In the genomic region with DNA sequence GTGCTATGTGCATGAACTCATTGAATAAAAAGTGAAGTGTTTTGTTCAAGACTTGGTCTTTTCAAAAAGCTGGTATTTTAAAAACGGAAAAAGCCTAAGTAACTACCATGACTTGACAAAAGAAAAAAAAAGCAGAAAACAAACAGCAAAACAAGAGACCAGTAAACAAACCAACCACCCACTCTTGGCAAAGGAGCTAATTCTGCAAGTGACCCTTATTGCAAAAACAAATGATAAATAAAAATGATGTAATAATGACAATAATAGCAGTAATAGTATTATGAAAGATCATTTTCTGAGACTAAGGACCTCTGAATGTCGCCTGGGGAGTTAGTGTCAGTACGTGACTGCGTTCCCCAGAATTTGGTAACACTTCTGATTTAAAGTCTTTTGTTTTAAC, we compare ENCODE assay signal across 8 mouse cellular contexts. TPM values are rescaled to one million over a fixed set of nuclear protein-coding genes. Genes with fewer than 3 reads are reported as not detected.
DNase-seq lines count a peak whose midpoint lies in the region; ATAC-seq and TF ChIP-seq lines count a peak whose summit lies in the region.

No protein-coding gene starts in this region.

- no peak for TF ChIP-seq EP300 in CH12.LX (IDR thresholded peaks at IDR 0.05; ENCODE audit: low read length)
- no peak for TF ChIP-seq EP300 in stomach, postnatal 0 days (optimal IDR thresholded peaks at IDR 0.05)

- in situ Hi-C loops in CH12.LX (cut with MboI; ENCODE audit: low pct_ligation_motif_present, low pct_unique_long_range_greater_than_20kb, low sequenced_read_pairs) = loop anchor here (25.0 kb wide), 1 partner anchor 430 kb away; no protein-coding TSS in a partner anchor

- WGBS in forebrain, embryonic 15.5 days = under 1% methylated on average over 4 of the region's 4 CpGs
- WGBS in liver, embryonic 13.5 days (ENCODE audit: insufficient replicate concordance) = 11% methylated on average over 4 of the region's 4 CpGs
- WGBS in stomach, postnatal 0 days = 7% methylated on average over 4 of the region's 4 CpGs

- peak overlapping the region; percentile 61 for H3K4me2 ChIP-seq in CH12.LX (ENCODE audit: insufficient read depth, low read depth, poor library complexity, severe bottlenecking)
- peak overlapping the region; percentile 76 for H3K4me2 ChIP-seq in forebrain, embryonic 15.5 days (replicated peaks)
- peak overlapping the region; percentile 86 for H3K4me2 ChIP-seq in liver, embryonic 13.5 days
- peak overlapping the region; percentile 51 for H3K4me2 ChIP-seq in stomach, postnatal 0 days (replicated peaks; ENCODE audit: low read depth)

- ATAC-seq in forebrain, embryonic 15.5 days (replicated peaks) = peak; percentile 21
- no peak for ATAC-seq in liver, embryonic 13.5 days (ENCODE audit: low read depth)
- ATAC-seq in stomach, postnatal 0 days (ENCODE audit: low FRiP score, low TSS enrichment) = no peak

- no peak for TF ChIP-seq CTCF in CH12.LX (conservative IDR thresholded peaks at IDR 0.05 in 1 of 2, IDR thresholded peaks at IDR 0.05 in 1 of 2; ENCODE audit: low read depth in 2 of 2, low read length in 2 of 2)
- no peak for TF ChIP-seq CTCF in stomach, postnatal 0 days (IDR thresholded peaks at IDR 0.05; ENCODE audit: low read depth)

- no peak for TF ChIP-seq POLR2A in CH12.LX (IDR thresholded peaks at IDR 0.05; ENCODE audit: low read depth, low read length)

- H3K4me1 ChIP-seq in CH12.LX (ENCODE audit: control insufficient read depth in 1 of 2, insufficient read depth in 2 of 2) = peaks cover 4 to 12% of the 10 kb centered on the region in 2 experiments; a peak in 2 of 4 replicates
- H3K4me1 ChIP-seq in forebrain, embryonic 15.5 days = peaks cover 13% of the 10 kb centered on the region
- H3K4me1 ChIP-seq in liver, embryonic 13.5 days (replicated peaks) = peaks cover 5% of the 10 kb centered on the region
- H3K4me1 ChIP-seq in stomach, postnatal 0 days (replicated peaks; ENCODE audit: control insufficient read depth, insufficient read depth) = no peaks in the 10 kb centered on the region

- H3K27ac ChIP-seq in CH12.LX (ENCODE audit: insufficient read depth, low read depth) = no peak overlapping the region
- H3K27ac ChIP-seq in forebrain, embryonic 15.5 days (replicated peaks) = peak overlapping the region; percentile 95
- peak overlapping the region; percentile 77 for H3K27ac ChIP-seq in liver, embryonic 13.5 days
- peak overlapping the region; percentile 67 for H3K27ac ChIP-seq in stomach, postnatal 0 days (replicated peaks)

- peaks cover 0 to 13% of the 10 kb centered on the region in 2 experiments for H3K36me3 ChIP-seq in CH12.LX (replicated peaks in 1 of 2; ENCODE audit: control insufficient read depth in 1 of 2, insufficient read depth in 1 of 2, low read length in 1 of 2)
- peaks cover under 1% of the 10 kb centered on the region; the same call in 1 of the 2 replicates for H3K36me3 ChIP-seq in forebrain, embryonic 15.5 days
- H3K36me3 ChIP-seq in liver, embryonic 13.5 days = peaks cover under 1% of the 10 kb centered on the region; the same call in 1 of the 2 replicates
- H3K36me3 ChIP-seq in stomach, postnatal 0 days (ENCODE audit: control insufficient read depth, insufficient read depth, low read length) = no peaks in the 10 kb centered on the region

- TF ChIP-seq RAD21 in CH12.LX (IDR thresholded peaks at IDR 0.05; ENCODE audit: low read depth, low read length) = no peak

- dilution Hi-C loops in CH12.LX (cut with MboI; ENCODE audit: extremely low pct_ligation_motif_present, extremely low pct_unique_long_range_greater_than_20kb, low sequenced_read_pairs) = no loop called here

- no peaks in the 10 kb centered on the region for H3K9me3 ChIP-seq in CH12.LX (replicated peaks; ENCODE audit: low read length)
- H3K9me3 ChIP-seq in forebrain, embryonic 15.5 days = no peaks in the 10 kb centered on the region
- H3K9me3 ChIP-seq in liver, embryonic 13.5 days (replicated peaks) = no peaks in the 10 kb centered on the region
- H3K9me3 ChIP-seq in stomach, postnatal 0 days (ENCODE audit: control insufficient read depth, low read length) = no peaks in the 10 kb centered on the region

- DNase-seq in embryo, embryonic 9.5 days (ENCODE audit: extremely low spot score) = peak; percentile 15
- DNase-seq in embryo, embryonic 10 days (ENCODE audit: low spot score) = no peak
- no peak for DNase-seq in CH12.LX (ENCODE audit: extremely low read depth)
- no peak for DNase-seq in liver, embryonic 13.5 days
- no peak for DNase-seq in stomach, postnatal 0 days (ENCODE audit: low spot score)
- DNase-seq in right cerebral cortex, postnatal 25 days = no peak
- DNase-seq in right cerebral cortex, postnatal 14 days = no peak

- H3K79me2 ChIP-seq in CH12.LX (replicated peaks; ENCODE audit: control insufficient read depth, extremely low read depth, insufficient read depth, poor library complexity, severe bottlenecking) = peaks cover 27% of the 10 kb centered on the region

- H3K4me3 ChIP-seq in CH12.LX (replicated peaks in 1 of 3; ENCODE audit: low read depth in 2 of 3, low read length in 2 of 3, poor library complexity in 1 of 3) = peak overlapping the region in 2 of 3 experiments; percentile 77 to 94
- peak overlapping the region; percentile 67 for H3K4me3 ChIP-seq in forebrain, embryonic 15.5 days
- H3K4me3 ChIP-seq in liver, embryonic 13.5 days (replicated peaks) = peak overlapping the region; percentile 98
- peak overlapping the region; percentile 92 for H3K4me3 ChIP-seq in stomach, postnatal 0 days (ENCODE audit: low read depth, low read length)

- no peaks in the 10 kb centered on the region for H3K27me3 ChIP-seq in CH12.LX (replicated peaks)
- no peaks in the 10 kb centered on the region for H3K27me3 ChIP-seq in forebrain, embryonic 15.5 days
- no peaks in the 10 kb centered on the region for H3K27me3 ChIP-seq in liver, embryonic 13.5 days
- H3K27me3 ChIP-seq in stomach, postnatal 0 days (ENCODE audit: control insufficient read depth, insufficient read depth, low read length) = no peaks in the 10 kb centered on the region

- H3K9ac ChIP-seq in CH12.LX (ENCODE audit: insufficient read depth, low read depth) = peak overlapping the region; percentile 50; the same call in 1 of the 2 replicates
- peak overlapping the region; percentile 97 for H3K9ac ChIP-seq in forebrain, embryonic 15.5 days (replicated peaks)
- peak overlapping the region; percentile 99 for H3K9ac ChIP-seq in liver, embryonic 13.5 days
- H3K9ac ChIP-seq in stomach, postnatal 0 days (ENCODE audit: low read length) = peak overlapping the region; percentile 57

TF ChIP-seq in CH12.LX, 34 proteins besides CTCF, POLR2A, EP300 and RAD21 (continues in another document):
- TF ChIP-seq E2F4 (IDR thresholded peaks at IDR 0.05; ENCODE audit: insufficient replicate concordance, low read depth, low read length) (no peak), JUND (conservative IDR thresholded peaks at IDR 0.05; ENCODE audit: low read depth, low read length) (no peak), GABPA (IDR thresholded peaks at IDR 0.05; ENCODE audit: insufficient replicate concordance, low read depth, low read length) (no peak), JUN (IDR thresholded peaks at IDR 0.05; ENCODE audit: insufficient read depth, low read depth, low read length) (no peak), ETS1 (conservative IDR thresholded peaks at IDR 0.05; ENCODE audit: low read depth, low read length) (no peak), ZMIZ1 (IDR thresholded peaks at IDR 0.05; ENCODE audit: low read depth, low read length) (no peak), CHD1 (IDR thresholded peaks at IDR 0.05; ENCODE audit: low read depth, low read length) (peak; percentile 77; the same call in 1 of the 2 replicates), POLR2AphosphoS2 (IDR thresholded peaks at IDR 0.05; ENCODE audit: low read depth, low read length) (no peak), SIN3A (IDR thresholded peaks at IDR 0.05; ENCODE audit: low read length) (no peak; the same call in 1 of the 2 replicates)

RNA-seq across cellular contexts. Expression of a gene that starts 0.5 kb away (rescaled TPM):
- total RNA-seq in CH12.LX (2012; rRNA removed) = 63.2 and 74.0 TPM in 2 replicates
- 102 and 115 TPM in 2 replicates for total RNA-seq in CH12.LX (2014; rRNA removed)
- polyA plus RNA-seq in CH12.LX (2012; ENCODE audit: insufficient read length, low read depth) = 51.8 and 61.5 TPM in 2 replicates
- 33.3 and 38.1 TPM in 2 replicates for polyA plus RNA-seq in forebrain, embryonic 15.5 days (2015; fragmentation: Nextera tagmentation; extraction: Ambion mirVana)
- 13.7 and 13.8 TPM in 2 replicates for polyA plus RNA-seq in liver, embryonic 13.5 days (2015; fragmentation: Nextera tagmentation; extraction: Ambion mirVana)
- 20.6 and 21.3 TPM in 2 replicates for polyA plus RNA-seq in stomach, postnatal 0 days (2015; fragmentation: Nextera tagmentation; extraction: Ambion mirVana)

RNA-seq across cellular contexts. Expression of a gene that starts 15.0 kb away (rescaled TPM):
- 65.3 and 78.0 TPM in 2 replicates for total RNA-seq in CH12.LX (2012; rRNA removed)
- total RNA-seq in CH12.LX (2014; rRNA removed) = 121 and 133 TPM in 2 replicates
- polyA plus RNA-seq in CH12.LX (2012; ENCODE audit: insufficient read length, low read depth) = 62.3 and 70.9 TPM in 2 replicates
- polyA plus RNA-seq in forebrain, embryonic 15.5 days (2015; fragmentation: Nextera tagmentation; extraction: Ambion mirVana) = 108 and 112 TPM in 2 replicates
- polyA plus RNA-seq in liver, embryonic 13.5 days (2015; fragmentation: Nextera tagmentation; extraction: Ambion mirVana) = 62.5 and 65.8 TPM in 2 replicates
- 85.9 and 86.5 TPM in 2 replicates for polyA plus RNA-seq in stomach, postnatal 0 days (2015; fragmentation: Nextera tagmentation; extraction: Ambion mirVana)

RNA-seq across cellular contexts. Expression of a gene that starts 15.7 kb away (rescaled TPM):
- total RNA-seq in CH12.LX (2012; rRNA removed) = not detected in 2 replicates
- total RNA-seq in CH12.LX (2014; rRNA removed) = not detected in 2 replicates
- polyA plus RNA-seq in CH12.LX (2012; ENCODE audit: insufficient read length, low read depth) = not detected in 2 replicates
- 1.3 and 1.5 TPM in 2 replicates for polyA plus RNA-seq in forebrain, embryonic 15.5 days (2015; fragmentation: Nextera tagmentation; extraction: Ambion mirVana)
- 0.15 and 0.30 TPM in 2 replicates for polyA plus RNA-seq in liver, embryonic 13.5 days (2015; fragmentation: Nextera tagmentation; extraction: Ambion mirVana)
- polyA plus RNA-seq in stomach, postnatal 0 days (2015; fragmentation: Nextera tagmentation; extraction: Ambion mirVana) = 0.56 and 0.91 TPM in 2 replicates

RNA-seq across cellular contexts. Expression of a gene that starts 33.7 kb away (rescaled TPM):
- total RNA-seq in CH12.LX (2012; rRNA removed) (10.8 and 10.9 TPM in 2 replicates), CH12.LX (2014; rRNA removed) (15.7 and 16.7 TPM in 2 replicates)
- 9.1 and 11.8 TPM in 2 replicates for polyA plus RNA-seq in CH12.LX (2012; ENCODE audit: insufficient read length, low read depth)
- 33.1 and 34.9 TPM in 2 replicates for polyA plus RNA-seq in forebrain, embryonic 15.5 days (2015; fragmentation: Nextera tagmentation; extraction: Ambion mirVana)
- 12.4 and 14.5 TPM in 2 replicates for polyA plus RNA-seq in liver, embryonic 13.5 days (2015; fragmentation: Nextera tagmentation; extraction: Ambion mirVana)
- 18.9 and 19.3 TPM in 2 replicates for polyA plus RNA-seq in stomach, postnatal 0 days (2015; fragmentation: Nextera tagmentation; extraction: Ambion mirVana)

RNA-seq across cellular contexts. Expression of a gene that starts 34.4 kb away (rescaled TPM):
- total RNA-seq in CH12.LX (2012; rRNA removed) (not detected in 2 replicates), CH12.LX (2014; rRNA removed) (not detected in 2 replicates)
- 0.36 TPM in 1 of 2 replicates, not detected in the other for polyA plus RNA-seq in CH12.LX (2012; ENCODE audit: insufficient read length, low read depth)
- polyA plus RNA-seq in forebrain, embryonic 15.5 days (2015; fragmentation: Nextera tagmentation; extraction: Ambion mirVana) = 20.9 and 24.5 TPM in 2 replicates
- 0.52 and 0.65 TPM in 2 replicates for polyA plus RNA-seq in liver, embryonic 13.5 days (2015; fragmentation: Nextera tagmentation; extraction: Ambion mirVana)
- 9.8 and 12.8 TPM in 2 replicates for polyA plus RNA-seq in stomach, postnatal 0 days (2015; fragmentation: Nextera tagmentation; extraction: Ambion mirVana)
